Mouse (Mus musculus) embryonic stem cell, embryonic (primary cell): ENCODE data around the gene Zdhhc25.

Experiments
- CTCF ChIA-PET, 4 experiments: fragments of 300-600 bp in 2 of 4; fragments of 350-600 bp in 2 of 4; sonication (Branson Sonifier 250); formaldehyde crosslinking; loops; one replicate each; lab custom pipeline; 2022; ENCODE audit warnings: inconsistent platforms in 2 of 4; lab: Charles Lee
- POLR2A ChIA-PET, 4 experiments: fragments of 300-600 bp in 2 of 4; fragments of 350-600 bp in 2 of 4; sonication (Branson Sonifier 250); formaldehyde crosslinking; loops; one replicate each; lab custom pipeline; 2022; ENCODE audit warnings: antibody characterized with exemption in 4 of 4, inconsistent platforms in 1 of 4; lab: Charles Lee

Gene Zdhhc25

GRCm38 (mm10) chr15:88623891-88624290 lies 23.8 kb downstream of the Zdhhc25 start:
- ChIA-PET CTCF (interaction anchor here in 1 of 4 experiments (0.7 kb wide), 1 partner anchor 64 kb away, joined by 5 read pairs; no protein-coding TSS in a partner anchor), POLR2A (interaction anchor here in 1 of 4 experiments (0.7 kb wide), 1 partner anchor 151 kb away, joined by 3 read pairs; no protein-coding TSS in a partner anchor)

- ChIA-PET CTCF (interaction anchor here in 1 of 4 experiments (0.7 to 1.6 kb wide), 2 partner anchors 11 to 26 kb away, joined by 3 to 4 read pairs; no protein-coding TSS in a partner anchor), POLR2A (interaction anchor here in 1 of 4 experiments (0.6 kb wide), 1 partner anchor 725 kb away, joined by 6 read pairs; no protein-coding TSS in a partner anchor)
Measured at GRCm38 (mm10) chr15:88624874-88625277, 24.8 kb downstream of the Zdhhc25 start.

DNA sequence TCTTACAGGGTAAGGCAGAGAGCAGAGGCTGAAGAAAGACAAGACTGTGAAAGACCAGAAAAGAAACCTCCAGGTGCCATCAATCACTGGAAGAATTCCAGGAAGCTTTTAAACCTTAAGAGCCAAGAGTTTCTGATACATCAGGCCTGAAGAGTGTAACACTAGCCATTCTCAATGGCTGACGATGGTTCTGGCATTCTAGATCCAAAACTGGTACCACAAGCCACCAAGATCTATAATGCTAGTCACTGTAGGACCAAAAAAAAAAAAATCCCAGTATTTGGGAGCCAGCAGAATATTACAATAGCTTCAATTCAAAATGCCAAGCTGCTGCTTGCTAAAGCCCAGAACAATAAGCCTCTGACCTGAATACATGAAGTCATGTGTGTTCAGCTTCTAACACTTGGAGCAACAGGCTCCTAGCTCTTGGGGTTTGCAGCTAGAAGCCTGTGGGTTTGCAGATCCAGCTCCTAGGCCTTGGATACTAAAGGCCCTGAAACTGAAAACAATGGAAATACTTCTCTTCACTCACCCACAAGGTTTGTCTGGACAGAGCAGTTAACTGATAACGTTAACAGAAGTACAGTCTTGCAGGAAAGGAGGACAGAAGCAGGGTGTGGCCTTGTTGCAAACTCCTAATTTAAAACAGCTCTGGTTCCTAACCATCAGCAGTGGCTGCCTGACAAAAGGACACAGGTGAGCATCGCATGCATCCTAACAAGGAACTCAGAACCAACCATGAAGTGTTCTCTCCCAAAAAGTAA lies 25.4 kb downstream of the Zdhhc25 start:
- ChIA-PET CTCF (interaction anchor here in 2 of 4 experiments (0.7 to 1.6 kb wide), 3 partner anchors 8 to 25 kb away, joined by 3 to 4 read pairs (median 3); no protein-coding TSS in a partner anchor), POLR2A (interaction anchor here in 1 of 4 experiments (0.6 kb wide), 2 partner anchors 726 to 804 kb away, joined by 3 to 6 read pairs; partner anchors contain the start of genes C730034F03Rik and Gm44502)

DNA sequence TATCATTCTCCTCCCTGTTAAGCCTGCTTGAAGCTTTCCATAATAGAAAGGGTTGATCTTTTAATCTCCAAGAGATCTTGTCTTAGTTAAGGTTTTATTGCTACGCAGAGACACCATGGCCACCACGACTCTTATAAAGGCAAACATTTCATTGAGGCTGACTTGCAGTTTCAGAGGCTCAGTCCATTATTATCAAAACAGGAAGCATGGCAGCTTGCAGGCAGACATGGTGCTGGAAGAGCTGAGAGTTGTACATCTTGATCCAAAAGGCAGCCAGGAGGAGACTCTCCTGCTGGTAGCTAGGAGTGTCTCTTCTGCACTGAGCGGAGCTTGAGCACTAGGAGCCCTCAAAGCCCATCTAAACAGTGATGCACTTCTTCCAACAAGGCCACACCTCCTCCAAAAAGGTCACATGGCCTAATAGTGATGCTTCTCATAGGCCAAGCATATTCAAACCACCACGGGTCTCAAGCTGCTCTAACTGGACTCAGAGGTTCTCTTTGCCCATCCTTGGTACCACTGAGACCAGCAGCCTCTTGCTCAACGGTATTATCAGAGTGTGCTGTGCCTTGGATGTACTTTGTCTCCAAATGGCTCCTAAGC lies 26.9 kb downstream of the Zdhhc25 start:
- ChIA-PET POLR2A (no interaction called here), CTCF (interaction anchor here in 1 of 4 experiments (0.6 kb wide), 1 partner anchor 24 kb away, joined by 3 read pairs; no protein-coding TSS in a partner anchor)

- ChIA-PET CTCF (interaction anchor here in 3 of 4 experiments (0.6 to 1.5 kb wide), 3 partner anchors 12 to 73 kb away, joined by 3 to 4 read pairs (median 3); no protein-coding TSS in a partner anchor), POLR2A (interaction anchor here in 1 of 4 experiments (0.6 to 0.8 kb wide), 2 partner anchors 88 to 185 kb away, joined by 3 read pairs; no protein-coding TSS in a partner anchor)
Measured at GRCm38 (mm10) chr15:88628801-88629356, 28.8 kb downstream of the Zdhhc25 start.

- ChIA-PET POLR2A (interaction anchor here in 2 of 4 experiments (0.6 to 0.9 kb wide), 2 partner anchors 73 to 109 kb away, joined by 3 read pairs; no protein-coding TSS in a partner anchor), CTCF (interaction anchor here (0.5 to 3.3 kb wide), 16 partner anchors 10 to 639 kb away, joined by 3 to 13 read pairs (median 3); no protein-coding TSS in a partner anchor)
Measured at GRCm38 (mm10) chr15:88635205-88635604, 35.1 kb downstream of the Zdhhc25 start.

DNA sequence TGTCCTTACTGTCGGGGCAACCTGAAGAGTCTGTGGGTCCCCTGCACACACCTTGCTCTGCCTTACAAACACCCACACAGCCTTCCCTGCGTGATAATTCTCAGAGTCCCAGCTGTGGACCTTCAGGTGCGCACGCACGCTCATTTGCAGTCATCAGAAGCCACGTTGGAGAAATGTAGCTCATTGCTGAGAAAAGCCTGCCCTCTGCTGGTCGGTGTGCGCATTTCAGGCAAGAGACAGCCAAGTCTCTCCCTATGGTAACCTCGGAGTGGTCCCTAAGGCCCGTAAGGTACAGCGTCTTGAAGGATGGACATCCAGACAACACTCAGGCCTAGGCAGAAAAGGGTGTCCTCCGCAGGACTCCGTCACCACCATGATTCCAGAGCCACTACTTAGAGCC lies 50.9 kb downstream of the Zdhhc25 start:
- ChIA-PET POLR2A (interaction anchor here in 3 of 4 experiments (0.6 to 2.5 kb wide), 11 partner anchors 12 to 358 kb away, joined by 3 to 15 read pairs (median 4); no protein-coding TSS in a partner anchor), CTCF (interaction anchor here (0.6 to 3.2 kb wide), 53 partner anchors 8 to 1669 kb away, joined by 3 to 14 read pairs (median 4); no protein-coding TSS in a partner anchor)
